Mouse (Mus musculus) adrenal gland, postnatal 36 days (tissue): ENCODE results near the gene Gm26992. TPM values are rescaled to one million over a fixed set of nuclear protein-coding genes. Genes with fewer than 3 reads are reported as not detected.
"Not testable (repeated sequence)": the region's sequence is repeated elsewhere in the genome, so short reads cannot be mapped to it uniquely, and the experiment has no call there.

Experiments used
- DNase-seq, 2 experiments: peaks; one replicate each; pipeline ENCODE4 v3.0.0; 2021; ENCODE audit warnings: mixed read lengths in 1 of 2
- long read RNA-seq, 2 experiments: library from polyadenylated mRNA; stranded (forward); transcript quantifications; one replicate each; pipeline ENCODE4 v2.0.0; 2021; ENCODE audit warnings: borderline sequencing depth in 2 of 2
- total RNA-seq, 2 experiments: library from RNA; stranded (reverse); gene quantifications; 2 replicates each; pipeline ENCODE4 v1.2.3; 2021

Gm26992 gene
- total RNA-seq, result not detected
- long read RNA-seq, experiment 1, result 0 reads
- long read RNA-seq, experiment 2, result 0 reads

DNA sequence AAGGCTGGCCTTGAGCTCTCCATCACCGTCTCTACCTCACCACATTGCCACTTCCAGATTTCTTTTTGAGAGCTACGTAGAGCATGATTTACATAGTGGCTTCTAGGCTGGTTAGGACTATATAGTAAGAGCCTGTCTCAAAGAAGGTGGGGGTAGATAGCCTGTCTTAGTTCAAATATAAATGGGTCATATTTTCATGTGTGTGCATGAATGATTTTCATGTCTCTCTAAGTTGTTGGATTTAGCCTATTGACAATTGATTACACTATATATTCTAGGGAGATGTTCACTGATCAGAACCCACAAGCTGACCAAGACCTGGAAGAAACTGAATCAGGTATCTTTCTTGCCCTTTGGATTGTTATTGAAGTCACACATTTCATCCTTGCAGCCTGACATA, at the start of gene Gm26992:
Gm26992 (plus strand) TSS at position 301 of the 400 bp plus-strand sequence.
- DNase-seq, result no peak

DNA sequence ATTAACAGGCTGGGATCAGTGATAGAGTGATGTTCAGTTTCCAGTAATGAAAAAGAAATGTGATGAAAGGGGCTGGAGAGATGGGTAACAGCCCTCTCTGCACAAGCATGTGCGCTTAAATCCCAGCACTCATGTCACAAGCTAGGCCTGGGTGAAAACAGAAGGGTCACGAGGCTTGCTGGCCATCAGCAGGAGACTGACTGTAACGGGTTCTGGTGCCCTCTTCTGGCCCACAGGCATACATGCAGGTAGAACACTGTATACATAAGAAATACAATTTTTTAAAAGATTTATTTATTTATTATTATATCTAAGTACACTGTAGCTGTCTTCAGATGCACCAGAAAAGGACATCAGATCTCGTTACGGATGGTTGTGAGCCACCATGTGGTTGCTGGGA, 47.6 kb upstream of the Gm26992 start:
- peak; percentile 5 to 7 for DNase-seq

DNA sequence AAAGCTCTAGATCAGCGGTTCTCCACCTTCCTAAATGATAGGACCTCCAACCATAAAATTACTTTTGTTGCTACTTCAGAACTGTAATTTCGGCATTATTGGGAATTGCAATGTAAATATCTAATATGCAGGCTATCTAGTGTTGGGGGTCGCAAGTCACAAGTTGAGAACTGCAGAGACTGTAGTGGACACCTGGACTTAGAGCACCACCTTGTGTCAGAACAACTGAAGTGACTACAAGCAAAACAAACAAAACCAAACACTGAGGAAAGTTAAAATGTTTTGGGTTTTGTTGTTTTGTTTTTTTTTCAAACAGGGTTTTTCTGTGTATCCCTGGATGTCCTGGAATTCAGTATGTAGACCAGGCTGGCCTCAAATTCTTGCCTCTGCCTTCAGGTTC, 37.3 kb upstream of the Gm26992 start:
- no peak for DNase-seq

DNA sequence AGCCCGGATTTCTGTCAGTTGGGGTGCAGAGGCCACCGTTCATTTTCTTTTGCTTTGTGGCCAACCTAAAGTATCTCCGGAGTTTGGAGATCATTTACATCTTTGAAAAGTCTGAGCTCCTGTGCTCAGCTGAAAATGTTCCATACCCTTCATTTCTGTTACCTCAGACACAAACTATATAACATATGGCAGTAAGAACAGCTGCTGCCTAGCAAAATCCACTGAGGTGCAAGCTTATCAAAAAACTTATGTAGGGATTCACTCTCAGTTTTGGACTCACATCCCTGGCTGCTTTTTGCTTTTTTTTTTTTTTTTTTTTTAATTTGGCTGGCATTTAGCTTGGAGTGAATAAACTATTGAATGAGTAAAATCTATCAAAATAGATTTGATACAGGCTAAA, 33.7 kb upstream of the Gm26992 start:
- DNase-seq, result no peak

DNA sequence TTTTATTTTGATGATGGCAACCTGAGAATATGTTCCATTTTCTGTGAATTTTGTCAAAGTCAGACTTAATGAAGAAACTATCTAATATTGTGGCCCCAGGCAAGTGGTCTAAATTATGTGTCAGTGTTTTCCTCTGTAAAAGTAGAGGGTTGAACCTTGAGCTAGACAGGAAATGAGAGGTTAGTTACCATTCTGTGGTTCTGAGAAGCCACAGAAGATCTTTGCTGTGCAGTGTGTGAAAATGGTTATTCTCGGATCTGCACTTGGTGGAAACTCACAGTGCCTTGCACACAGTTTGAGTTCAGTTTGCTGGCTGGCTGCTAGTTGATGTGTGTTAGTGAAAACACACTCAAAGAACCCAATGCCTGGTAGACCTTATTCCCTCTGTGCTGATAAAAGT, 28.0 kb upstream of the Gm26992 start:
- DNase-seq, result no peak

DNA sequence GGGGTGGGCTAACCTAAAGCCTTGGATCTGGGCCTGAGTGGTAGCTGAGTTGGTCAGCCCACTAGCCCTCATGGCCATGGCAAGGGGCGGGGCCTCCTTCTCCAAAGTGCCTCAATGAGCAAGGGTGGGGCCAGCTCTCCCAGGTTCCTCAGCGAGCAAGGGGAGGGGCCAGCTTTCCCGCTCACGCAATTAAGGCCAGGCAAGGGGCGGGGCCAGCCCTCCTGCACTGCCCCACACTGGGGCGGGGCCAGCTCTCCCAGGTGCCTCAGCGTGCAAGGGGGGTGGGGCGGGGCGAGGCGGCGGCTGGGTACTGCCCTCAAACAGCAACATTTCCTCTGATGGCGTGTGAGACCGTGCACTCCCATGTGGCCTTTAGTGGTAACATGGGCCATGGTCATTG, 16.8 kb upstream of the Gm26992 start:
- DNase-seq, result peak in 1 of 2 experiments; percentile 0

DNA sequence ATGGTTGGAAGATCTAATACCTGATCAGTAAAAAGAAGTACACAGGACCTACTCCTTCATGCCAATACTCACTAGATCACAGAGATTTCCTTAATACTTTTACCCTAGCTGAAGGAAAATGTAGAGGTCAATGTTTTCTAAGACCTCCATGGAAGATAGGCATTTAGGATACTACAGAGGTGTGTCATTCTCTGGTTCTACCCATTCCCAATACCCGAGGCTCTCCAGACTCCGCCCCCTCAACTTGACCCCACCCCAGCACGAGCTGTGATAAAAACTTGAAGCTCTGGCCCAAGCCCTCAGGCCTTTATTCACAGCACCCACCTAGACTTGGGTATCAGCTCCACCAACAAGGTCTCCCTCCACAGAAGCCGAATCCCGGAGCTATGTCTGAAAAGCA, 7.6 kb upstream of the Gm26992 start, which contains the start of gene Tsx:
Tsx (plus strand) TSS at position 301 of the 400 bp plus-strand sequence.
- DNase-seq, result no peak

DNA sequence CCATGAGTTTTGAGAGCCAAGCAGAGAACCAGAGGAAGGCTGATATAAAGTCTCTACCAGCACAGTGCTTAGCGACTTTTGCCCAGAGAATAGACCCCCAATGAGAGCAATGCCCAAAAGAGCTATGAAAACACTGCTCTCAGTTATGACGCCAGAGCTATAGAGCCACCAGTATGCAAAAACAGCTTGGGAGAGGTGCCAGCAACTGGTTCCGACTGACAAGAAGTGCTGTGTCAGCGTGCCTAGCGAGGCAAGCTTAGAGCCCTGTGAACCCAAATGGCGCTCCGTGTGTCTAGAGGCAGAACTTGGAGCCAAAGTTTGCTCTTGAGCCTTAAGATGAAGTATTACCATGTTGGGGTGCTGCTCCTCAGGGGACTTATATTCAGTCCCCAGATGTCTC, 5.9 kb downstream of the Gm26992 start:
- DNase-seq, result no peak

DNA sequence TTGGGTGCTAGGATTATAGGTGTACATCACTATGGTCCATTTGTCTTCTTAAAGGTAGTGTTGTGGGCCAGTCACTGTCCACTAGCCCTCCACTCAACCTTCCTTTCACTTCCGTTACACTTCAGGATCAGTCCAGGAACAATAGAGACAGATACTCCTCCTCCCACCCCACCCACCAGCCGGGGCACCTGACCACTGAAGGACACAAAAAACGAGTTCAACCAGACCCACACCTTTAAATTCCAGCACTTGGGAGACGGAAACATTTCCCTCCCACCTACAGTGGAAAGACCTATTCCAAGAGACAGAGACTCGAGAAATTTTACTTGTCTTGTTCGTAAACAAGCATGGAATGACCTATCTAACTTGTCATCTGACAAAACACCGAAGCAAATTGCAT, 10.5 kb downstream of the Gm26992 start:
- DNase-seq, result no peak

DNA sequence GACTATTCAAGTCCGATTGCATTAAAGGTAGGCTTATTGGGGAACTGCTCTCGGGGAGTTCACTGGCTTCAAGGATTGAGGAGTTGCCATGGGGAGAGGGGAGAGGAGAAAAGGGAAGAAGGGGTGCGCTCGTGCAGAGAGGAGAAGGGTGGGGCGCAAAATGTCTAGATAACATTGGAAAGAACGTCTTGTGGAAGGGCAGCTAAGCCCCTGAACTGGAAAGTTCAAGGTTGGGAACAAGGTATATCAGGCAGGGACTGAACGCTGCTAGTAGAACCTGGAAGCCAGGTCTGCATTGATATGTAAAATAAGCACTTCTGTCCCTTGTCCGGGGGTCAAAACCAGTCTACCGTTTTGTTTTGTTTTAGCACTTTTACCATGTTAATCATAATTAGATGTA, 16.2 kb downstream of the Gm26992 start:
- DNase-seq, result no peak

DNA sequence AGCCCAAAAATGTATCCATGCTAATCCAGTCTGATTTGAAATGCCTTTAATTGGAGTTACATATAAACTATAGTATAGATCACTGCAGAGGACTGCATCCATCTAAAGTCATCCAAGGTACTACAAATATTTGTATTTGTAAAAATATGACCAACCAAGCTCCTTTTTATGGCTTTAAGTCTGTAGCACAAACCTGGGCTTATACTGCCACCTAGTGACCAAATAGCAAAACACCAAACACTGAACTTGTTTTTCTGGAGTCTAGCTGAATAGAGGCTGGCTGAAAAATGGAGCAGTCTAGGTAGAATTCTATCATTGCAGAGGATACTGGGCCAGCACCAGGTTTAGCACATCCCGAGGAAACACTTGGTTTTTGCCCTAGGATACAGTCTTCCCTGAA, 19.0 kb downstream of the Gm26992 start:
- peak in 1 of 2 experiments; percentile 5 for DNase-seq

DNA sequence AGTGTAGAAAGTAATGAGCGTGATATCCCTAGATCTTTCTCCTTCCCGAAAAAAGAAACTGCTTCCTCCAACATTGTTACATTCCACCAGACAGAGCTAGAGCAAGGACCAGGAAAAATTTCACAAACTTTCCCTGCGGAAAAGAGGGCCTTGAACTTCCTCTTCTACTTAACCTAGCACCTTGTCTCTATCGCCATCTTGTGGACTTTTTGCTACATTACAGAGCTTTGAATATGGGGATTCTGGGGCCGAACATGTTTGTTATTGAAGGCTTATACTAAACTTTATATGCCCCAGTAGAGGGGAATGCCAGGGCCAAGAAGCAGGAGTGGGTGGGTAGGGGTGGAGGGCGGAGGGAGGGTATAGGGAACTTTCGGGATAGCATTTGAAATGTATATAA, 21.9 kb downstream of the Gm26992 start:
- peak in 1 of 2 experiments; percentile 24 for DNase-seq

DNA sequence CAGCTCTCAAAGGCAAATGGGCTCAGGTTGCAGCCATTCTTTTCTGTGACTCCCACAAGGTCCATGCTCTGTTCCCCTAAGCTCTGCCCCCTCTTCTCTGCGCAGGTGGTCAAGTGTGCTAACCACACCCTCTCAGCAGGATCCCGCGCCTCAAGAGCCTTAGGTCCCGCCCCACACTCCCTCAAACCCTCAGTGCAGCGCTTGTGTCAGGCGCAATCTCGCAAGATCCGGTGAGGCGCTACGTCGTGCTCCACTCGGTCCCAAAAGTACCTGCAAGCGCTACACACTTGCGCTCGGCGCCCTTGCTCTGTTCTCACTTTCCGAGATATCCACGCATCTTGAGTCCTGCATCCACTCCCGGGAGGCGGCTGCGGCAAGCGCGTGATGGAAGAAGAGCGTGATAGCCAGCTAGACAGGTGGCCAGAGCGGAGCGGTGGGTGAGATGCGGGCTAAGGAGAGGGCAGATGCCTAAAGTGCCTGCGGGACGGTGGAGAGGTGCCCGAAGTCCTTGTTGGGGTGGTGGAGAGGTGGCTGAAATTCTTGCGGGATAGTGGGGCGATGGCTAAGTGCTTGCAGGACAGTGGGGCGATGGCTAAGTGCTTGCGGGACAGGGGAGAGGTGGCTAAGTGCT, 25.8 kb downstream of the Gm26992 start:
- peak; percentile 4 to 25 for DNase-seq

DNA sequence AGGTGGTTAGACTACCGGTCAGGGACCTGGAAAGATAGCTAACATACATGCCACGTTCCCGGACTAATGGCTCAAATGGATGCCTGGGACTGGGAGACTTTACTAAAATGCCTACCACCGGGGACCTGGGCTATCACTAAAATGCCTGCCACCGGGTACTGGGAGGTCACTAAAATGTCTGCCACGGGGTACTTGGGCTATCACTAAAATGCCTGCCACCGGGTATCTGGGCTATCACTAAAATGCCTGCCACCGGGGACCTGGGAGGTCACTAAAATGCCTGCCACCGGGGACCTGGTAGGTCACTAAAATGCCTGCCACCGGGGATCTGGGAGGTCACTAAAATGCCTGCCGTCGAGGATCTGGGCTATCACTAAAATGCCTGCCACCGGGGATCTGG, 26.6 kb downstream of the Gm26992 start:
- DNase-seq, result not testable (repeated sequence)

DNA sequence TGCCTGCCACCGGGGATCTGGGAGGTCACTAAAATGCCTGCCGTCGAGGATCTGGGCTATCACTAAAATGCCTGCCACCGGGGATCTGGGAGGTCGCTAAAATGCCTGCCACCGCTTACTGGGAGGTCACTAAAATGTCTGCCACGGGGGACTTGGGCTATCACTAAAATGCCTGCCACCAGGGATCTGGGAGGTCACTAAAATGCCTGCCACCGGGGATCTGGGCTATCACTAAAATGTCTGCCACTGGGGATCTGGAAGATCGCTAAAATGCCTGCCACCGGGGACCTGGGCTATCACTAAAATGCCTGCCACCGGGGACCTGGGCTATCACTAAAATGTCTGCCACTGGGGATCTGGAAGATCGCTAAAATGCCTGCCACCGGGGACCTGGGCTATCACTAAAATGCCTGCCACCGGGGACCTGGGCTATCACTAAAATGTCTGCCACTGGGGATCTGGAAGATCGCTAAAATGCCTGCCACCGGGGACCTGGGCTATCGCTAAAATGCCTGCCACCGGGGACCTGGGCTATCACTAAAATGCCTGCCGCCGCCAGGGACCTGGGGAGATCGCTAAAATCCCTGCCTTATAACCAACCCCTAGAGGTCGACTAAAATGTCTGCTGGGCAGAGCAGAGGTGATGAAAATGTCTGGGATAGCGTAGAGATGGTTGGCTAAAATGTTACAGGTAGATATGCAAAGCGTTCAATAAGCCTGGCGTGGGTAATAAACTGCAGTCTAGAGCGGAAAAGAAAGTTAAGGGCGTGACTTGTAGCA, 27.3 kb downstream of the Gm26992 start:
- DNase-seq, result not testable (repeated sequence)

DNA sequence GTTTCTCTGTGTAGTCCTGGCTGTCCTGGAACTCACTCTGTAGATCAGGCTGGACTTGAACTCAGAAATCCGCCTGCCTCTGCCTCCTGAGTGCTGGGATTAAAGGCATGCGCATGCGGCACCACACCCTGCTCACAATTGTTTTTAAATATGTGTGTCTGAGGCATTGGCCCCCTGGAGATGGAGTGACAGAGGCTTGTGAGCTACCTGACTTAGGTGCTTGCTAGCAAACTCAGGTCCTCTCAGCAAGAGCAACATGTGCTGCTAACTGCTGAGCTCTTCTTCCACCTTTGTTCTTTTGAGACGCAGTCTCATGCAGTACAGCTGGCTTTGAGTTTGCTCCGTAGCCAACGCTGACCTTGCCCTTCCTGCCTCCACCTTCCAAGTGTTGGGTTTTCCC, 31.0 kb downstream of the Gm26992 start:
- no peak for DNase-seq

DNA sequence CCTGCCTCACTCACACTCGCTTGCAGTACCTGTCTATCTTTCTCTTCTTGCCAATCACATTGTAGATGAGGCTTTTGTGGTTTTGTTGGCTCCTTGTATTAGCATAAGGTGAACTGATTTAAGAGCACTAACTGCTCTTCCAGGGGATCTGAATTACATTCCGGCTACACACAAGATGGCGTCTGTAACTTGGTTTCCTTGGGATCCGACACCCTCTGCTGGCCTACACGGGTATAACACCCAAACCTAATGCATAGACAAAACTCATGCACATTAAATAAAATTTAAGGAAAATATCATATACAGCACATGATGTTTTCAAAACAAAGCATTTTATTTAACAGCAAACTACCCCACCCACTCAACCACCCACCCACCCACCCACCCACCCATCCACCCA, 38.2 kb downstream of the Gm26992 start:
- no peak for DNase-seq

DNA sequence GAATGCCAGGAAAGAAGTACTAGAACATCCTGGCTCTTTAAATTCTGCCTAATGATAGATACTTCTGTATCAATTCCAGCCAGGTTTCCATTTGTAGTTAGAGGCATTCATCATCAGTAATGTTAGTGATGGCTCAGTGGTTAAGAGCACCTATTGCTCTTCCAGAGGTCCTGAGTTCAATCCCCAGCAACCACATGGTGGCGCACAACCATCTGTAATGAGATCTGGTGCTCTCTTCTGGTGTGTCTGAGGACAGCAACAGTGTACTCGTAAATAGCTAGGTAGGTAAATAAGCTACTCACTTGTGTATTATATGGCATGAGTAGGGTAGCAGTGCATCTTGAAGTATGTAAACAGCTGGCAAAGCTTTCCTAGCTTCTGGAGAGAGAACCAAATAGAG, 47.2 kb downstream of the Gm26992 start:
- DNase-seq, result no peak

DNA sequence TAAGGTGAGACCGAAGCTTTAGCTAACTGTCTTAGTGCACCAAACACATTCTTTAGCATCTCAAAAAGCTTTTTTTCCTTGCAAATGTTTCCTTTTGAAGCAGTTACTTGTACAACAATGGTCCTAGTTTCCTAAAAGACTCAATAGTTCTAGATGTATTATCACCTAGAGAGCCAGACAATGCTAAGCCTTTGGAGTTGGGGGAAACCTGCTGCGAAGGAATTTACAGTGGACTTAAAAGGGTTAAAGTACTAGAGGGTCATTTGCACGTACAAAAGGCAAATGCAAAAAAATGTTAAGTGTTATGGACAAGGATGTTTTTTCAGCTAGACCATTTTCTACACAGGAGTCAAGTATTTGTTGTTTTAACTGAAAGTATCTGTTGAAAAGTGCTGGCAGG, 50.5 kb downstream of the Gm26992 start:
- DNase-seq, result no peak

DNA sequence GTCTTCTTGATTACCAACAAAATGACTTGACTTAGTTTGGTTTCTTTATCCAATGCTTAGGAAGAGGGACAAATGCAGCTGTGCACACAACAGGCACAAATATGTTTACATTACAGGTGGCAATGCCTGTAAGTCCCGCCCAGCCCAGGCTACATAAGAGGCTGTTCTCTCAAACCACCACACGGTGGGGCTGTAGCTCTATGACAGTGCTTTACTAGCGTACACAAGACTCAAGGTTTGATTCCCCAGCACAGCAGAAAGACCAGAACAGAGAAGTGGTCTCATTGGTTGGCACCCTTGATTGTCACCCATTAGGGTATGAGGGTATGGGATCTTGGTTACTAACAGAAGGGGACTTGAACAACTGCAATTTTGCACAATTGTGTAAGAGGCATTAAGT, 55.7 kb downstream of the Gm26992 start:
- peak; percentile 65 to 69 for DNase-seq

DNA sequence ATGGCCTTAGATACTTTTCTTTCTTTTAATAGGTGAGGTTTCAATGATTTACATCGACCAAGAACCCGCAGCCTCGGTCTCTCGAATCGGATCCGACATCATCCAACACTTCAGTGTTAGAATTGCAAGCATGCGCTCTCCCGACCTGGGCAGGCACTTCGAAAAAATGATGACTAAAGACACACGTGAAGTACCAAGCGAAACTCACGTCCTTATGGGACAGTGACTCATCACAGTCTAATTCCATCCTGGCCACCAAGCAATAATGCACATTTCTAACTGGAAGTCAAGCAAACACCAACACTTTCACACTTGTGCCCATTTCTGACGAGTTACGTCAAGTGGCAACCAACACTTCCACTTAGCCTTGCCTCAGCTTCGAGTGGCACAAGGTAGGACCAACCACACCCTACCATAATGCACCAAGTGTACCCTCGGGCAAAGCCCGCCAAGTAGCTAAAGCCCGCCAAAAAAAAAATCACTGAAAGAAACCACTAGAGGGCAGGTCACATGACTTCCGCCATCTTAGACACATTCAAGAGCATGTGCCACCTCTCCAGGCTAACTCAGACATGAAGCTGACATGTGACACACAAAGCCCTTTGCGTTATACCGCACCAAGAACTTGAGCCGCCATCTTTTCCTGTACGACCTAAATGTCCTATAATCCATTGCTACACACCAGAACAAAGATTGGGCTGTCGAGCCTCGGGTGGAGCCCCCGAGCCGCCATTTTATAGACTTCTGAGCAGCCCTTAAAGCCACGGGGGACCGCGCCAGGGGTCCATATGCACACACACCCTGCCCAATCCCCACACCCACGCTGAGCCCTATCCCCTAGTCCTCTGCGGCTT, 59.7 kb downstream of the Gm26992 start:
- peak in 1 of 2 experiments; percentile 45 for DNase-seq

DNA sequence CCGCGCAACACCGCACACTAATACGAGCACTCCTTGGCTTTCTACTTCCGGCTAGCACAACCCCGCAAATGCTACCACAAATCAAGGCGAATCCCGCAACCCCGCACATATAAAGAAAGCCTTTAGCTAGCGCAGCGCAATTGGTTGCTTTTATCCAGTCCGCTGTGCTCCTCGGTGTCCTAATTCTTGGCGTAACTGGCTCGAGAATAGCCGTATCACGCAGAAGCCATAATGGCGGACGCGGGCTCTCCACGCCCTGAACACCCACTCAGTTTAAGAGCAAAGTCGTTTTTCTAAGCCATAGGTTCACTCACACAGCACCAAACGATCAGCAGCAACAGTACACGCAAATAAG, 60.3 kb downstream of the Gm26992 start:
- DNase-seq, result peak in 1 of 2 experiments; percentile 12

DNA sequence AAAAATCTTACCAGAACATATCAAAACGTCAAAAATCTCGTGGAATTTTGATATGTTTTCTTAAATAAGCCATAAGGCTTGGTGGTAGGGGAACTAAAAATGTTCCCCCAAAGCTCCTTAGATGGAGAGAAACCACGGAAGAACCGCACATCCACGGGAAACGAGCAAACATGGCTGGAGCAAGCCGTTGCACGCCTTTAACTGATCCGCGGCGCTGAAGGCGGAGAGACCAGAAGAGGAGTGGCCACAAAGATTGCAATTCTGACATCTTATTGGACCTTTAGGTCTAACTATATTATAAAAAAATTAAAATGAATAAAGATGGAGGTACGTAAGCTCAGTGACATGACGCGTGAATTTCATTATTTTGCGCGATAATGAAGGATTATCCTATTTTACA, 61.2 kb downstream of the Gm26992 start:
- peak in 1 of 2 experiments; percentile 72 for DNase-seq
